Mouse (Mus musculus): ENCODE measurements around the gene Dph7.
"Not testable (repeated sequence)": the region's sequence is repeated elsewhere in the genome, so short reads cannot be mapped to it uniquely, and the experiment has no call there.

The Dph7 gene

GRCm38 (mm10) chr2:24962304-24963000 is at the start of gene Dph7:
Dph7 (plus strand) TSS chr2:24962400.
- DNase-seq = peak; percentile 88

GRCm38 (mm10) chr2:24912589-24912988 is 49.6 kb upstream of the Dph7 start:
- no peak for DNase-seq

- DNase-seq = no peak
These were observed 47.4 kb upstream of the Dph7 start for GRCm38 (mm10) chr2:24914762-24915161.

GRCm38 (mm10) chr2:24918930-24919838 is 43.0 kb upstream of the Dph7 start, which contains the start of gene Ehmt1:
Ehmt1 (minus strand) TSS chr2:24919614.
- DNase-seq = peak; percentile 96

- DNase-seq = no peak
These were observed 42.4 kb upstream of the Dph7 start for GRCm38 (mm10) chr2:24919839-24920175.

GRCm38 (mm10) chr2:24923561-24923960 is 38.6 kb upstream of the Dph7 start:
- DNase-seq = no peak

- DNase-seq = no peak
These were observed 36.9 kb upstream of the Dph7 start for GRCm38 (mm10) chr2:24925284-24925683.

GRCm38 (mm10) chr2:24926345-24926964 is 35.7 kb upstream of the Dph7 start:
- no peak for DNase-seq

- DNase-seq = no peak
These were observed 35.2 kb upstream of the Dph7 start for GRCm38 (mm10) chr2:24926965-24927358.

- peak; percentile 67 for DNase-seq
These were observed 34.3 kb upstream of the Dph7 start for GRCm38 (mm10) chr2:24927810-24928479.

GRCm38 (mm10) chr2:24929119-24929518 is 33.1 kb upstream of the Dph7 start:
- no peak for DNase-seq

GRCm38 (mm10) chr2:24929593-24929992 is 32.6 kb upstream of the Dph7 start:
- no peak for DNase-seq

GRCm38 (mm10) chr2:24934441-24934963 is 27.7 kb upstream of the Dph7 start:
- peak; percentile 77 for DNase-seq

- DNase-seq = peak; percentile 92
These were observed 27.0 kb upstream of the Dph7 start, which contains the start of gene Arrdc1 for GRCm38 (mm10) chr2:24935057-24935796. Arrdc1 (minus strand) TSS chr2:24935252.

- DNase-seq = no peak
These were observed 20.1 kb upstream of the Dph7 start for GRCm38 (mm10) chr2:24942092-24942491.

- not testable (repeated sequence) for DNase-seq
These were observed 17.9 kb upstream of the Dph7 start for GRCm38 (mm10) chr2:24944304-24944703.

GRCm38 (mm10) chr2:24949421-24950188 is 12.6 kb upstream of the Dph7 start, which contains the start of gene Zmynd19:
Zmynd19 (plus strand) TSS chr2:24949792.
- DNase-seq = peak; percentile 97

- DNase-seq = no peak
These were observed 12.0 kb upstream of the Dph7 start for GRCm38 (mm10) chr2:24950189-24950535.

GRCm38 (mm10) chr2:24952537-24953055 is 9.6 kb upstream of the Dph7 start:
- no peak for DNase-seq

- no peak for DNase-seq
These were observed 1.3 kb upstream of the Dph7 start for GRCm38 (mm10) chr2:24960910-24961309.

GRCm38 (mm10) chr2:24970386-24970785 is 8.2 kb downstream of the Dph7 start:
- DNase-seq = no peak

Measured in cerebellum, adult 9-11 months (tissue).